Mouse (Mus musculus): Measurements from ENCODE around the gene 9030612E09Rik. TPM values are rescaled to one million over a fixed set of nuclear protein-coding genes. Genes with fewer than 3 reads are reported as not detected.

Gene 9030612E09Rik
- polyA plus RNA-seq, 1 experiment: 0.35 TPM

DNA sequence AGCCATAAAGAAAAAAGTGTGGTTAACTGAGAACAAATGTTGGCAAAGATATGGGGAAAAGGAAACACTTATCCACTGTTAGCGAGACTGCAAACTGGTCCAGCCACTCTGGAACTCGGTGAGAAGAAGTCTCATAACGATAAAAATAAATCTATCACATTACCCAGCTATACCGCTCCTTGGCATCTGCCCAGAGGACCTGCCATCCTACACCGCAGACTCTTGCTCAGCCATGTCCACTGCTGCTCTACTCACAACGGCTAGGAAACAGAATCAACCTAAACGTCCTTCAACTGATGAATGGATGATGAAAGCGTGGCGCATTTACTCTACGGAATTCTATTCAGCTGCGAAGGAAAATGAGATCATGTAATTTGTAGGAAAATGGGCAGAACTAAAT, 26.0 kb upstream of the 9030612E09Rik start:
- no peak overlapping the region for H3K4me3 ChIP-seq
- no peaks in the 10 kb centered on the region for H3K27me3 ChIP-seq (ENCODE audit: control insufficient read depth, insufficient read depth, insufficient read length)
- H3K36me3 ChIP-seq (ENCODE audit: control insufficient read depth, insufficient read depth): no peaks in the 10 kb centered on the region
- H3K4me2 ChIP-seq (ENCODE audit: low read depth): no peak overlapping the region
- H3ac ChIP-seq (ENCODE audit: control insufficient read depth, insufficient read length): no peak overlapping the region
- TF ChIP-seq MYOD1 (IDR thresholded peaks at IDR 0.05; ENCODE audit: control insufficient read depth in 1 of 3, insufficient read length in 2 of 3, low read depth in 2 of 3) (no peak), POLR2A (IDR thresholded peaks at IDR 0.05; ENCODE audit: insufficient read length, low read depth) (no peak), POLR2AphosphoS2 (IDR thresholded peaks at IDR 0.05; ENCODE audit: insufficient read length, low read depth) (no peak), CEBPB (IDR thresholded peaks at IDR 0.05; ENCODE audit: insufficient read depth, poor library complexity, severe bottlenecking) (no peak), MYOG (IDR thresholded peaks at IDR 0.05; ENCODE audit: control insufficient read depth in 1 of 3, insufficient read depth in 1 of 3, insufficient read length in 2 of 3, low read depth in 2 of 3) (no peak), REST (IDR thresholded peaks at IDR 0.05; ENCODE audit: insufficient read depth, insufficient read length) (no peak), MAX (IDR thresholded peaks at IDR 0.05; ENCODE audit: low read depth) (no peak), USF1 (IDR thresholded peaks at IDR 0.05; ENCODE audit: low read depth) (no peak), E2F4 (IDR thresholded peaks at IDR 0.05; ENCODE audit: insufficient read depth) (no peak), SRF (IDR thresholded peaks at IDR 0.05; ENCODE audit: control insufficient read depth, insufficient read length, low read depth) (no peak), TCF3 (IDR thresholded peaks at IDR 0.05; ENCODE audit: insufficient read length, low read depth) (no peak), TCF12 (IDR thresholded peaks at IDR 0.05; ENCODE audit: insufficient read depth, poor library complexity, severe bottlenecking) (no peak)
- H3K79me2 ChIP-seq (ENCODE audit: control insufficient read depth, insufficient read depth): no peaks in the 10 kb centered on the region

DNA sequence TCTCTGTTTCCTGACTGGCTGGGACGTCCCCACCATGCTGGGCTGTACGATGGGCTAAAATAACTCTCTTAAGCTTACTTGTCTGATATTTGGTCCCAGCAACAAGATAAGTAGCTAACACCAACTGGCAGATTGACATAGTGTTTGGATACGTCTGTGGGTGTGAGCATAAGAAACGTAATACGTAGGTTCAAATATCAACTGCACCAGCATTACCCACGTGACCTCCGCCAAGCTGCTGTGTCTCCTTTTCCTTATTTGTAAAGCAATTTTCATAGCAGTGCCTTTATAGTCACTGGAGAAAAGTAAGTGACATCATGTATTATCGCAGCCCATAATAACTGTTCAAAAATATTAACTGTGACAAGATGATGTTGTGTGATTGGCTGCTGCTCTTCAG, 21.9 kb upstream of the 9030612E09Rik start:
- no peaks in the 10 kb centered on the region for H3K27me3 ChIP-seq (ENCODE audit: control insufficient read depth, insufficient read depth, insufficient read length)
- H3K4me2 ChIP-seq (ENCODE audit: low read depth): no peak overlapping the region
- TF ChIP-seq POLR2AphosphoS2 (IDR thresholded peaks at IDR 0.05; ENCODE audit: insufficient read length, low read depth): no peak
- TF ChIP-seq E2F4 (IDR thresholded peaks at IDR 0.05; ENCODE audit: insufficient read depth): no peak
- no peak for TF ChIP-seq TCF3 (IDR thresholded peaks at IDR 0.05; ENCODE audit: insufficient read length, low read depth)
- no peaks in the 10 kb centered on the region for H3K79me2 ChIP-seq (ENCODE audit: control insufficient read depth, insufficient read depth)
- H3K36me3 ChIP-seq (ENCODE audit: control insufficient read depth, insufficient read depth): no peaks in the 10 kb centered on the region
- H3ac ChIP-seq (ENCODE audit: control insufficient read depth, insufficient read length): no peak overlapping the region
- no peak overlapping the region for H3K4me3 ChIP-seq

DNA sequence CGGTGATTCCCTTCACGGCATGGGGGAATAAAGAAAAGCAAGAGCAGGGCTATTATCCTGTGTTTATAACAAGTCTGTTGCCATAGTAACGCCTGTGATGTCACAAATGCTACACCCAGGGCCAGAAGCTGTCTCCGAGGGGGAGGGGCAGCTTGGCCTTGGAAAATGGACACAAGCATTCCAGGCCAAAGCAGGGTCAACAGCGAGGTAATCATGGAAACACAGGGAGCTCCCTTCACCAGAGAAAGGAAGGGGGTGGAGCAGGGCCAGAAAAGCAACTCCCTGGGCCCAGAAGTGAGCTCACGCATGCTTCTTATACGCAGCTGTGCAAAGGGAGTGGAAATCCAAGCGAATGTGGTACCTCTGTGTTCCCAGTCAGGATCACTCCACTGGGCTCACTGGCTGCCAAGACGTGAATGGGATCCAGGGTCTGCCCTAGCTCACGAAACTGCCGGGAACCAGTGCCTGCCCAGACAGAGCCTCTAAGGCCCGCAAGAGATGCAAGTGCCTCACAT, 19.4 kb upstream of the 9030612E09Rik start:
- no peaks in the 10 kb centered on the region for H3K36me3 ChIP-seq (ENCODE audit: control insufficient read depth, insufficient read depth)
- H3K4me3 ChIP-seq: no peak overlapping the region
- no peak overlapping the region for H3K4me2 ChIP-seq (ENCODE audit: low read depth)
- no peaks in the 10 kb centered on the region for H3K27me3 ChIP-seq (ENCODE audit: control insufficient read depth, insufficient read depth, insufficient read length)
- H3ac ChIP-seq (ENCODE audit: control insufficient read depth, insufficient read length): no peak overlapping the region
- TF ChIP-seq MYOD1 (IDR thresholded peaks at IDR 0.05; ENCODE audit: control insufficient read depth in 1 of 3, insufficient read length in 2 of 3, low read depth in 2 of 3) (no peak), REST (IDR thresholded peaks at IDR 0.05; ENCODE audit: insufficient read depth, insufficient read length) (no peak), E2F4 (IDR thresholded peaks at IDR 0.05; ENCODE audit: insufficient read depth) (no peak), TCF12 (IDR thresholded peaks at IDR 0.05; ENCODE audit: insufficient read depth, poor library complexity, severe bottlenecking) (no peak), SRF (IDR thresholded peaks at IDR 0.05; ENCODE audit: control insufficient read depth, insufficient read length, low read depth) (no peak), POLR2A (IDR thresholded peaks at IDR 0.05; ENCODE audit: insufficient read length, low read depth) (no peak), CEBPB (IDR thresholded peaks at IDR 0.05; ENCODE audit: insufficient read depth, poor library complexity, severe bottlenecking) (no peak), TCF3 (IDR thresholded peaks at IDR 0.05; ENCODE audit: insufficient read length, low read depth) (no peak), POLR2AphosphoS2 (IDR thresholded peaks at IDR 0.05; ENCODE audit: insufficient read length, low read depth) (no peak), MAX (IDR thresholded peaks at IDR 0.05; ENCODE audit: low read depth) (no peak), USF1 (IDR thresholded peaks at IDR 0.05; ENCODE audit: low read depth) (no peak), MYOG (IDR thresholded peaks at IDR 0.05; ENCODE audit: control insufficient read depth in 1 of 3, insufficient read depth in 1 of 3, insufficient read length in 2 of 3, low read depth in 2 of 3) (no peak)
- H3K79me2 ChIP-seq (ENCODE audit: control insufficient read depth, insufficient read depth): no peaks in the 10 kb centered on the region

DNA sequence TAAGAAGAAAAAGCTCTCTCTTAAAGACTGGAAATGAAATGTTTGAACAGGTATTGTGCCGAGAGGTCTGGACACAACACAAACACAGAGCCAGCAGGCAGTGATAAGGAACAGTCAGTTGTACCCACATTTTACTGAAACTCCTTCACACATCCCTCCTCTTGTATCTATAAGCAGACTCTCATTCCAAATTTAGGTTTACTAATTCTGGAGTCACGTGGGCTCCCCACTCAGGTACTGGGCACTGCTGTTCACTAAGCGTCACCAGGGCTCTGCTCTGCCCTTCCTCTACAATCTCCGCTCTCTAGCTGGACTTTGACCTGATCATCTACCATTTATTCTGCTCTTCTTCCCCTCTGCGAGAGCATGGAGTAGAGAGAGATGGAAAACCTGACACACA, 15.6 kb upstream of the 9030612E09Rik start:
- H3K79me2 ChIP-seq (ENCODE audit: control insufficient read depth, insufficient read depth): no peaks in the 10 kb centered on the region
- no peaks in the 10 kb centered on the region for H3K27me3 ChIP-seq (ENCODE audit: control insufficient read depth, insufficient read depth, insufficient read length)
- TF ChIP-seq CEBPB (IDR thresholded peaks at IDR 0.05; ENCODE audit: insufficient read depth, poor library complexity, severe bottlenecking): no peak
- H3K36me3 ChIP-seq (ENCODE audit: control insufficient read depth, insufficient read depth): no peaks in the 10 kb centered on the region
- no peak overlapping the region for H3ac ChIP-seq (ENCODE audit: control insufficient read depth, insufficient read length)
- no peak overlapping the region for H3K4me2 ChIP-seq (ENCODE audit: low read depth)
- no peak overlapping the region for H3K4me3 ChIP-seq

DNA sequence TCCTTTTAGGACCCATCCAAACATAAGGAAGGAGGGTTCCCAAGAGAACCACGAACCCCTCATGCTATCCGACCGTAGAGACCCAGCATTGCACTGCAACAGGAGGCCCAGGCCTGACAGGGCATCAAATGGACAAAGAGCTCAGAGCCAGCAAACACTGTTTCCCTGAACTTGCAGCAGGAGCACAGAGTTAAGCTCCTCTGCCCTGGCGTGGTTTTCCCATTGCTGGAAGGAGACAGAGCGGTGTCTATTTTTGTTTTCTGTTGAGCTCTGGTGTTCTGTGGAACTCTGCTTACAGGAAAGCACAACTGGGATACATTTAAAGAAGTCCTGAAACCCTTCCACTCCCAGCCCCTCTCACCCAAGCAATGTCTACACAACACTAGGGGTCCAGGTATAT, 15.2 kb upstream of the 9030612E09Rik start:
- H3K4me2 ChIP-seq (ENCODE audit: low read depth): no peak overlapping the region
- H3K36me3 ChIP-seq (ENCODE audit: control insufficient read depth, insufficient read depth): no peaks in the 10 kb centered on the region
- no peak for TF ChIP-seq TCF12 (IDR thresholded peaks at IDR 0.05; ENCODE audit: insufficient read depth, poor library complexity, severe bottlenecking)
- no peak for TF ChIP-seq USF1 (IDR thresholded peaks at IDR 0.05; ENCODE audit: low read depth)
- TF ChIP-seq MYOG (IDR thresholded peaks at IDR 0.05; ENCODE audit: control insufficient read depth in 1 of 3, insufficient read depth in 1 of 3, insufficient read length in 2 of 3, low read depth in 2 of 3): no peak
- TF ChIP-seq POLR2AphosphoS2 (IDR thresholded peaks at IDR 0.05; ENCODE audit: insufficient read length, low read depth): no peak
- TF ChIP-seq SRF (IDR thresholded peaks at IDR 0.05; ENCODE audit: control insufficient read depth, insufficient read length, low read depth): no peak
- no peak for TF ChIP-seq TCF3 (IDR thresholded peaks at IDR 0.05; ENCODE audit: insufficient read length, low read depth)
- no peak for TF ChIP-seq E2F4 (IDR thresholded peaks at IDR 0.05; ENCODE audit: insufficient read depth)
- no peak for TF ChIP-seq MYOD1 (IDR thresholded peaks at IDR 0.05; ENCODE audit: control insufficient read depth in 1 of 3, insufficient read length in 2 of 3, low read depth in 2 of 3)
- TF ChIP-seq POLR2A (IDR thresholded peaks at IDR 0.05; ENCODE audit: insufficient read length, low read depth): no peak
- TF ChIP-seq MAX (IDR thresholded peaks at IDR 0.05; ENCODE audit: low read depth): no peak
- H3ac ChIP-seq (ENCODE audit: control insufficient read depth, insufficient read length): no peak overlapping the region
- no peak overlapping the region for H3K4me3 ChIP-seq
- H3K27me3 ChIP-seq (ENCODE audit: control insufficient read depth, insufficient read depth, insufficient read length): no peaks in the 10 kb centered on the region
- H3K79me2 ChIP-seq (ENCODE audit: control insufficient read depth, insufficient read depth): no peaks in the 10 kb centered on the region

All from myocyte (in vitro differentiated cells).